Mouse (Mus musculus) brain, embryonic 14.5 days (tissue): Measurements from ENCODE around the gene Set.

ENCODE experiments used
- CTCF ChIP-seq: fragments of 200-500 bp; IDR thresholded peaks from 2 replicates; pipeline ENCODE4 v1.5.1; 2012; ENCODE audit warnings: inconsistent platforms, mild to moderate bottlenecking, moderate library complexity, borderline replicate concordance; ENCODE audit not compliant: insufficient read depth, insufficient read length; ENCODE audit errors: extremely low read depth
- POLR2A ChIP-seq: fragments of 200-500 bp; IDR thresholded peaks from 2 replicates; pipeline ENCODE4 v1.6.1; 2012; ENCODE audit warnings: mild to moderate bottlenecking, inconsistent platforms, borderline replicate concordance; ENCODE audit not compliant: poor library complexity, insufficient read depth, insufficient read length, severe bottlenecking; ENCODE audit errors: extremely low read depth

DNA sequence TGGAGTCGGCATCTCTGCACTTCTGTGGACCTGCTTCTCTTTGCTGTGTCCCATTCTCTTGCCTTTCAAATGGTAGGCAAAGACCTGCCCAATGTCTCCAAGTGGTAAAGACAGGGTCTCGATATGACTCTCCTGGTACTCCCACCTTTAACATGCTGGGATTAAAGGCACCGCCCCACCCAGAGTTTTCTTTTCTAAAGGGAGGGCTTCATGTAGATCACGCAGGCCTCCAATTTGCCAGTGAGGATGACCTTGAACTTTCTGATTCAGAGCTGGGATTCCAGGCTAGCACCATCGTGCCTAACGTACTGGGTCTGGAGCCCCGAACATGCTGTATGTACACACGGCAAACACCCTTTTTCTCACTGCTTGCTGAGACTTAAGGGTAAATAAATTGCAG lies 6.1 kb downstream of the Set start:
- TF ChIP-seq CTCF (no peak), POLR2A (no peak)
